Mouse (Mus musculus) heart, embryonic 13.5 days (tissue): ENCODE measurements around the gene Lbh. TPM values are rescaled to one million over a fixed set of nuclear protein-coding genes. Genes with fewer than 3 reads are reported as not detected.

Experiments
- ATAC-seq: fragments of 200-750 bp; cut with Nextera tagmentation; 2 replicates; pipeline ENCODE4 v1.8.0; 2017; ENCODE audit warnings: moderate TSS enrichment; ENCODE audit not compliant: insufficient number of reproducible peaks, low FRiP score, low TSS enrichment; ENCODE audit errors: extremely low read depth
- H3K27ac ChIP-seq: fragments of 300-500 bp; sonication (generic); replicated peaks from 2 replicates; pipeline ENCODE4 v1.5.1; 2015; ENCODE audit warnings: moderate library complexity, mild to moderate bottlenecking, inconsistent platforms
- H3K27me3 ChIP-seq: fragments of 300-500 bp; sonication (generic); replicated peaks from 2 replicates; pipeline ENCODE4 v1.6.1; 2015; ENCODE audit warnings: mild to moderate bottlenecking, inconsistent platforms
- H3K36me3 ChIP-seq: fragments of 300-500 bp; sonication (generic); 2 replicates; pipeline ENCODE4 v1.6.1; 2015; ENCODE audit warnings: mild to moderate bottlenecking, inconsistent platforms
- H3K4me1 ChIP-seq: fragments of 300-500 bp; sonication (generic); 2 replicates; pipeline ENCODE4 v1.6.1; 2015; ENCODE audit warnings: inconsistent platforms
- H3K4me2 ChIP-seq: fragments of 300-500 bp; sonication (generic); 2 replicates; pipeline ENCODE4 v1.6.1; 2015; ENCODE audit warnings: inconsistent platforms, mild to moderate bottlenecking, moderate library complexity
- H3K4me3 ChIP-seq: fragments of 300-500 bp; sonication (generic); 2 replicates; pipeline ENCODE4 v1.5.1; 2015; ENCODE audit warnings: moderate library complexity, mild to moderate bottlenecking, inconsistent platforms
- H3K9ac ChIP-seq: fragments of 300-500 bp; sonication (generic); 2 replicates; pipeline ENCODE4 v1.6.1; 2015; ENCODE audit warnings: inconsistent platforms, mild to moderate bottlenecking, moderate library complexity
- H3K9me3 ChIP-seq: fragments of 300-500 bp; sonication (generic); 2 replicates; pipeline ENCODE4 v1.6.1; 2016; ENCODE audit warnings: inconsistent platforms
- WGBS: fragments of 180-500 bp; shearing (Covaris S2); methylation state at CpG from one replicate; pipeline ENCODE4 v1.1.7; 2015; ENCODE audit warnings: mixed read lengths; 5-methylcytosine and 5-hydroxymethylcytosine counted together
- polyA plus RNA-seq: library from polyadenylated mRNA; unstranded; fragments of >200 nt; fragmentation: Nextera tagmentation; extraction: Ambion mirVana; gene quantifications from 2 replicates; pipeline ENCODE4 v1.2.1, GENCODE M21; 2015

The Lbh gene
- polyA plus RNA-seq, 1 experiment from 2014 or later: 25.6 TPM

DNA sequence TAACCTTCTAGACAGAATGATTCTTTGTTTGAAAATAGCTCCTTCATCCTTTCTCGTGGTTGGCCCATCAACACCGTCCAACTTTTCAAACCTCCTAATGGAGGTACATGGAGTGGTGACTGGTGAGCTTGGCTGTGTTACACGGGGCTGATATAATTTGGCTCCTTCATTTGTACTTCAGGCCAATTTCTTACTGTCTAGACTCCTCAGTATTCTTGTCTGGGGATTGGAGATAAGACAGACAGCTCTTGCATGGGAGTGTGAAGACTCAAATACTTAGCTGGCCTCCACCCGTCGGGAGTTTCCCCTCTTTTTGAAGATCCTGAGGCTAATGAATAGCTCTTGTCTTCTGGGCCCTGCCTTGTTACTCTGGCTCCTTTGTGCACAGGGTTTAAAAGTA lies 26.3 kb downstream of the Lbh start:
- Histone ChIP-seq H3K4me3 (no peak overlapping the region), H3K9me3 (no peaks in the 10 kb centered on the region), H3K4me2 (no peak overlapping the region), H3K27ac (peak overlapping the region; percentile 71), H3K9ac (no peak overlapping the region), H3K27me3 (no peaks in the 10 kb centered on the region), H3K36me3 (peaks cover 40% of the 10 kb centered on the region), H3K4me1 (peaks cover 49% of the 10 kb centered on the region)
- ATAC-seq: no peak
- 42% methylated on average over 5 of the region's 5 CpGs for WGBS

GRCm38 (mm10) chr17:72947111-72947859 lies 29.2 kb downstream of the Lbh start:
- peaks cover 30% of the 10 kb centered on the region for H3K4me1 ChIP-seq
- H3K9ac ChIP-seq: no peak overlapping the region
- no peaks in the 10 kb centered on the region for H3K9me3 ChIP-seq
- no peak for ATAC-seq
- 55% methylated on average over 6 of the region's 6 CpGs for WGBS
- peaks cover 11% of the 10 kb centered on the region for H3K36me3 ChIP-seq
- H3K27me3 ChIP-seq: no peaks in the 10 kb centered on the region
- no peak overlapping the region for H3K4me3 ChIP-seq
- H3K27ac ChIP-seq: peak overlapping the region; percentile 90
- H3K4me2 ChIP-seq: no peak overlapping the region

DNA sequence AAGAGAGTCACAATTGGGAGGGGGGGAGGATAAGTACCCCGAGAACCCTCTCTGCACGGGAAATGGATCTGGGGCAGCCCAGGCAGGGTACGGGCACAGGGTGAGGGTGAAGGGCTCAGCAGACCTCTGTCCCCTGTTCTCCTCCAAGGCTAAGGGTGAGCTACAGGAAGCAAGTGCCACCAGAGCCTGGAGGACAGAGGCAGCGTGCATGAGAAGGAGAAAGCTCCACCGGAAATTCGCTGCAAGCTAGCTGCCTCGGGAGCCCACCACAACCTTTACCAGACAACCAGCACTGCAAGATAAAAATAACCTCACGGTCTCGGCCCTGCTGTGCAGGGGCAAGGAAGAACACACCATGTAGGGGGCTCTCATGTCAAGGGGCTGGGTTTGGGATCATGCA lies 30.0 kb downstream of the Lbh start:
- peak overlapping the region; percentile 90 for H3K27ac ChIP-seq
- H3K27me3 ChIP-seq: no peaks in the 10 kb centered on the region
- H3K4me3 ChIP-seq: no peak overlapping the region
- WGBS: 27% methylated on average over 9 of the region's 9 CpGs
- H3K9me3 ChIP-seq: no peaks in the 10 kb centered on the region
- peak overlapping the region; percentile 60 for H3K9ac ChIP-seq
- ATAC-seq: no peak
- peaks cover 27% of the 10 kb centered on the region for H3K4me1 ChIP-seq
- H3K36me3 ChIP-seq: peaks cover 3% of the 10 kb centered on the region
- peak overlapping the region; percentile 27 for H3K4me2 ChIP-seq

GRCm38 (mm10) chr17:72949247-72949701 lies 31.2 kb downstream of the Lbh start:
- no peaks in the 10 kb centered on the region for H3K9me3 ChIP-seq
- 87% methylated on average over 7 of the region's 7 CpGs for WGBS
- no peaks in the 10 kb centered on the region for H3K27me3 ChIP-seq
- H3K9ac ChIP-seq: no peak overlapping the region
- no peak overlapping the region for H3K4me2 ChIP-seq
- no peak overlapping the region for H3K4me3 ChIP-seq
- no peak overlapping the region for H3K27ac ChIP-seq
- H3K36me3 ChIP-seq: no peaks in the 10 kb centered on the region
- no peak for ATAC-seq
- H3K4me1 ChIP-seq: peaks cover 30% of the 10 kb centered on the region

DNA sequence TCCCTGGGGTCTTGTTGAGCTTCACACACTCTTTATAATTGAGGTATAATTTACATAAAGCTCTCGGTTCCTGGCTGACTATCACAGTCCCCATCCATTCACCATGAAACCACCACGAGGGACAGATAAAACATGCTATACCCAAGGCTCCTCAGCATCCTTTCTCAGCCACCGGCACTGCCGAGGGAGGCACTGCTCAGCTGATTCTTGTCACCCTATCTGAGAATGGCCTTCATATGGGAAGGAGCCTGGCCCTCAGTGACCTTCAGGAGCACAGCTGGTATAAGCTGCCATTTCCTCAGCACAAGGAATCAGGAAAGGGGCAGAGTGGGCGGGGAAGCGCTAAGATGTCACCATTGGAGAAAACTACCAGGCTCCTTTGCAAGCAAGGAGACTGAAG lies 33.2 kb downstream of the Lbh start:
- ATAC-seq: no peak
- H3K36me3 ChIP-seq: no peaks in the 10 kb centered on the region
- H3K27me3 ChIP-seq: no peaks in the 10 kb centered on the region
- no peak overlapping the region for H3K27ac ChIP-seq
- H3K4me1 ChIP-seq: peaks cover 47% of the 10 kb centered on the region
- no peak overlapping the region for H3K4me3 ChIP-seq
- WGBS: 57% methylated on average over 6 of the region's 6 CpGs
- H3K9me3 ChIP-seq: no peaks in the 10 kb centered on the region
- no peak overlapping the region for H3K4me2 ChIP-seq
- H3K9ac ChIP-seq: no peak overlapping the region

DNA sequence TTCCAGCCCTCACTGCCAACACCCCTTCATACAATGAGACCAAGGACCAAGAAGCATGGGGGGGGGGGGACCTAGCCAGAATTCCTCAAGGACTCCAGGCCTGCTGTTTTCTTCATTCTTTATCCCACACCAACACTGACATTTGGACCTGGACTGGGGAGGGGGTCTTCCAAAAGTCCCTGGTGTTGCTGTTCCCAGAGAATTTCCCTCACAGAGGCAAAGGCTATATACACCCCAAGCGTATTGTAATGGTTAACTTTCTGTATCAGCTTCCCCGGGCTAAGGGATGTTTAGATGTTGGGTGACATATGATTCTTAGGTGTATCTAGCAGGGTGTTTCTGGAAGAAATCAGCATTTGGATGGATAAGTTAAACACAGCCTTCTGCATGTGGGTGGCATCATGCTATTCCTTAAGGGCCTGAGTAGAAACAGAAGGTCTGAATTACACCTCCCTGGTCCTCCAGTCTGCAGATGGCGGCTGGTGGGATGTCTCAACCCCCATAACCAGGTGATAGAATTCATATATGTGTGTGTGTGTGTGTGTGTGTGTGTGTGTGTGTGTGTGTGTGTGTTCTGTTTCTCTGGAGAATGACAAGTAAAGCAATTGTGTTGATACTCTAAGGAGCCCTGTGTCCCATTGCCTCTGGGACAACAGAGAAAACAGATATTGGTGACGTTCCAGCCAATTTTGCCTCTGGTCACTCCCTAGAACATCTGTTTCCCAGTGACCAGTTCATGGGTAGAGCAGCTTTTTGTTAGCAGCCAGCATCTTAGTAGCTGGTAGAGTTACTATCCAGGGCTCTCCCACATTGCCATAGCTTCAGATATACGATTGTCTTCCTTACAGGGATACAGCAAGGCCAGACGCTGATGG lies 35.9 kb downstream of the Lbh start:
- WGBS: 84% methylated on average over 6 of the region's 6 CpGs
- H3K4me2 ChIP-seq: no peak overlapping the region
- ATAC-seq: no peak
- H3K9ac ChIP-seq: no peak overlapping the region
- no peak overlapping the region for H3K4me3 ChIP-seq
- no peak overlapping the region for H3K27ac ChIP-seq
- no peaks in the 10 kb centered on the region for H3K36me3 ChIP-seq
- H3K9me3 ChIP-seq: no peaks in the 10 kb centered on the region
- peaks cover 31% of the 10 kb centered on the region for H3K4me1 ChIP-seq
- H3K27me3 ChIP-seq: no peaks in the 10 kb centered on the region

- Histone ChIP-seq H3K36me3 (no peaks in the 10 kb centered on the region), H3K9me3 (no peaks in the 10 kb centered on the region), H3K4me3 (no peak overlapping the region), H3K9ac (no peak overlapping the region), H3K4me2 (no peak overlapping the region), H3K4me1 (peaks cover 33% of the 10 kb centered on the region), H3K27ac (peak overlapping the region; percentile 46), H3K27me3 (no peaks in the 10 kb centered on the region)
- ATAC-seq: peak; percentile 48; the same call in 1 of the 2 replicates
- WGBS: 25% methylated on average over 2 of the region's 2 CpGs
Measured at GRCm38 (mm10) chr17:72955534-72955933, 37.4 kb downstream of the Lbh start.

GRCm38 (mm10) chr17:72957016-72957415 lies 38.9 kb downstream of the Lbh start:
- H3K27ac ChIP-seq: no peak overlapping the region
- no peaks in the 10 kb centered on the region for H3K9me3 ChIP-seq
- H3K9ac ChIP-seq: no peak overlapping the region
- H3K4me1 ChIP-seq: peaks cover 28% of the 10 kb centered on the region
- no peaks in the 10 kb centered on the region for H3K27me3 ChIP-seq
- 85% methylated on average over 6 of the region's 6 CpGs for WGBS
- H3K4me3 ChIP-seq: no peak overlapping the region
- H3K4me2 ChIP-seq: no peak overlapping the region
- no peak for ATAC-seq
- H3K36me3 ChIP-seq: no peaks in the 10 kb centered on the region

GRCm38 (mm10) chr17:72958886-72959285 lies 40.8 kb downstream of the Lbh start:
- Histone ChIP-seq H3K36me3 (no peaks in the 10 kb centered on the region), H3K4me1 (peaks cover 25% of the 10 kb centered on the region), H3K27ac (no peak overlapping the region), H3K9me3 (no peaks in the 10 kb centered on the region), H3K27me3 (no peaks in the 10 kb centered on the region), H3K4me3 (no peak overlapping the region), H3K4me2 (no peak overlapping the region), H3K9ac (no peak overlapping the region)
- WGBS: 64% methylated on average over 5 of the region's 5 CpGs
- ATAC-seq: no peak

GRCm38 (mm10) chr17:72959497-72960039 lies 41.5 kb downstream of the Lbh start:
- Histone ChIP-seq H3K4me2 (no peak overlapping the region), H3K4me3 (no peak overlapping the region), H3K4me1 (peaks cover 23% of the 10 kb centered on the region), H3K9me3 (no peaks in the 10 kb centered on the region), H3K9ac (no peak overlapping the region), H3K36me3 (no peaks in the 10 kb centered on the region), H3K27ac (no peak overlapping the region), H3K27me3 (no peaks in the 10 kb centered on the region)
- 61% methylated on average over 5 of the region's 5 CpGs for WGBS
- ATAC-seq: no peak

- peaks cover 19% of the 10 kb centered on the region for H3K4me1 ChIP-seq
- 92% methylated on average over 4 of the region's 4 CpGs for WGBS
- H3K27me3 ChIP-seq: no peaks in the 10 kb centered on the region
- no peak overlapping the region for H3K27ac ChIP-seq
- no peak overlapping the region for H3K4me3 ChIP-seq
- no peak for ATAC-seq
- H3K9ac ChIP-seq: no peak overlapping the region
- H3K4me2 ChIP-seq: no peak overlapping the region
- H3K9me3 ChIP-seq: no peaks in the 10 kb centered on the region
- H3K36me3 ChIP-seq: no peaks in the 10 kb centered on the region
Measured at GRCm38 (mm10) chr17:72960243-72960642, 42.1 kb downstream of the Lbh start.
